Mouse (Mus musculus) spleen, postnatal 0 days (tissue): ENCODE results near the gene Stmn1. TPM values are rescaled to one million over a fixed set of nuclear protein-coding genes. Genes with fewer than 3 reads are reported as not detected.

Experiments
- polyA plus RNA-seq: library from polyadenylated mRNA; unstranded; fragments of >200 nt; fragmentation: Nextera tagmentation; extraction: Ambion mirVana; gene quantifications from 2 replicates; pipeline ENCODE4 v1.2.1, GENCODE M21; 2015

Stmn1 gene
- 682 and 691 TPM in 2 replicates for polyA plus RNA-seq

GRCm38 (mm10) chr4:134468215-134468575 is at the start of gene Stmn1:
TSS of gene Stmn1 (plus strand) at chr4:134468320.

GRCm38 (mm10) chr4:134496595-134497210 is 28.6 kb downstream of the Stmn1 start, which contains the start of gene Paqr7:
TSS of gene Paqr7 (plus strand) at chr4:134496697.

GRCm38 (mm10) chr4:134510845-134511411 is 42.8 kb downstream of the Stmn1 start, which contains the start of gene Aunip:
TSS of gene Aunip (plus strand) at chr4:134510999.

Other genes starting within 250 kb of the Stmn1 start
- not detected in 2 replicates for gene Catsper4, start 240.9 kb upstream of the Stmn1 start, polyA plus RNA-seq
- 0.16 TPM in 2 replicates for gene Cnksr1, start 229.9 kb upstream of the Stmn1 start, polyA plus RNA-seq
- gene E130218I03Rik, start 224.7 kb upstream of the Stmn1 start, polyA plus RNA-seq, result 0.17 and 0.51 TPM in 2 replicates
- gene Zfp593, start 222.7 kb upstream of the Stmn1 start, polyA plus RNA-seq, result 12.5 and 13.6 TPM in 2 replicates
- gene Gm30191, start 221.4 kb upstream of the Stmn1 start, polyA plus RNA-seq, result not detected in 2 replicates
- 8.5 and 9.0 TPM in 2 replicates for gene Grrp1, start 214.2 kb upstream of the Stmn1 start, polyA plus RNA-seq
- gene Pdik1l, start 180.4 kb upstream of the Stmn1 start, polyA plus RNA-seq, result 14.1 and 15.3 TPM in 2 replicates
- 0.41 and 0.76 TPM in 2 replicates for gene Trim63, start 153.2 kb upstream of the Stmn1 start, polyA plus RNA-seq
- 0.57 and 0.70 TPM in 2 replicates for gene Slc30a2, start 125.1 kb upstream of the Stmn1 start, polyA plus RNA-seq
- 0.38 and 0.48 TPM in 2 replicates for gene Extl1, start 84.5 kb upstream of the Stmn1 start, polyA plus RNA-seq
- 4.3 and 6.0 TPM in 2 replicates for gene Pafah2, start 72.0 kb upstream of the Stmn1 start, polyA plus RNA-seq
- 5.9 and 7.2 TPM in 2 replicates for gene Paqr7, start 28.4 kb downstream of the Stmn1 start, polyA plus RNA-seq
- 19.1 and 23.5 TPM in 2 replicates for gene Aunip, start 42.7 kb downstream of the Stmn1 start, polyA plus RNA-seq
- 58.8 and 62.0 TPM in 2 replicates for gene Mtfr1l, start 67.1 kb downstream of the Stmn1 start, polyA plus RNA-seq
- 4.6 and 5.9 TPM in 2 replicates for gene Selenon, start 83.8 kb downstream of the Stmn1 start, polyA plus RNA-seq
- 2.6 and 3.4 TPM in 2 replicates for gene Man1c1, start 236.0 kb downstream of the Stmn1 start, polyA plus RNA-seq